Mouse (Mus musculus) embryo, embryonic 10 days (tissue): ENCODE data around the gene Hint1.
"Not testable (repeated sequence)": the region's sequence is repeated elsewhere in the genome, so short reads cannot be mapped to it uniquely, and the experiment has no call there.

ENCODE experiments used
- DNase-seq: peaks from one replicate; pipeline ENCODE4 v3.0.0-alpha.2; 2015; ENCODE audit warnings: low spot score

The Hint1 gene

GRCm38 (mm10) chr11:54866119-54867048 is at the start of gene Hint1:
Gene Hint1 (plus strand): TSS chr11:54866383.
- DNase-seq = peak; percentile 95

DNA sequence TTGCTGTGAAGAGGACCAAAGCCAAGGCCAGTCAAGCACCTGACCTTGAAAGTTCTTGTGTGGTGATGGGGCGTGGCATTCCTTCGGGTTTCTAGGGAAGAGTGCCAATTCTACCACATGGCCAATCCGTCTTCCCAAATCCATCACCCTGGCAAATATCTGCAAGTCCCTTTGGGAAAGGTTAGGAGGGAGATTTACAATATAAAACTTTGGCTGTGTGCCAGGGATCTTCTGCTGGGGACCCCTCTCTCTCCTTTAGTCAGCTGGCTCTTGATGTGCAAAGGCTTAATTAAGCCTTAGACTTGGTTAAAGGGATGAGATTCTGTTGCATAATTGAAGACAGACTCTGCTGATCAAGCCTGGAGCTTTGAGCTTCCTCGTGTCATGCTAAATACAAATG is 48.7 kb upstream of the Hint1 start:
- DNase-seq = no peak

- no peak for DNase-seq
These were observed 46.7 kb upstream of the Hint1 start for GRCm38 (mm10) chr11:54819489-54819888.

DNA sequence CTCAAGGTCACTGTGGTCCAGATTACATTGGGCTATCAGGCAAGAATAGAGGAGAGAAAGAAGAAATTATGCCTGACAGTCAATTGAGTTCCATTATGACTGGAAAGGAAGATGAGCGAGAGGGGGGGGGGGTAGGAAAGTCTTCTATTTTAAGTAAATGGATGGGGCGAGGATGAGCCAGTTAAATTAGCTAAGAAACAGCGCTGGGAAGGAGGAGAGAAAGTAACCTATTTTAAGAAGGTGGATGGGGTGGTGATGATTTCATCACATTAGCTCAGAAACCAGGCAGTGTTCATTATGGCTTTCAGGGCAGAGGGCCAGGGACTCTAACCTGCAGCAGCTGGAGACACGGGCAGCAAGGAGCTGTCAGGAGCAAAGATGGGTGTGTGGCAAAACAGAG is 42.7 kb upstream of the Hint1 start:
- DNase-seq = no peak

- DNase-seq = no peak
These were observed 40.4 kb upstream of the Hint1 start for GRCm38 (mm10) chr11:54825774-54826173.

GRCm38 (mm10) chr11:54826819-54827218 is 39.4 kb upstream of the Hint1 start:
- no peak for DNase-seq

- no peak for DNase-seq
These were observed 32.4 kb upstream of the Hint1 start for GRCm38 (mm10) chr11:54833833-54834232.

DNA sequence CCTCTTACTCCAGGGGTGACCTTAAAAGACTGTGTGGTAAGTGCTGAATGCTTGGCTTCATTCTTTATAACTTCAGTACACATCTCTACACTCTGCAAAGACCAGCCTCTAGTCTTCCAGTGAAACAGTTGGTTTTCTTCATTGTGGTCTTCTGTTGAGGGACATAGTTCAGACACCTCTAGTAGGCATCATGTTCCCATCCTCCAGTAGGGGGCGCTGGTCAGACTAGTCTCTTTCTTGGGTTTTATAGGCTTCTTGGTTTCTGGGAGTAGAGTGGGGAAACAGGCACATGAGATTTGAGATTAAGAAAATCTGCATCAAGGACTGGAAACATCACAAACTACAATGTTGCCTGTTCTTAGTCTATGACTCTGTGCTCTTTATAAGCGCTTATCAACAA is 31.6 kb upstream of the Hint1 start:
- no peak for DNase-seq

GRCm38 (mm10) chr11:54836106-54836505 is 30.1 kb upstream of the Hint1 start:
- DNase-seq = no peak

GRCm38 (mm10) chr11:54839696-54840095 is 26.5 kb upstream of the Hint1 start:
- no peak for DNase-seq

GRCm38 (mm10) chr11:54840891-54841290 is 25.3 kb upstream of the Hint1 start:
- no peak for DNase-seq

DNA sequence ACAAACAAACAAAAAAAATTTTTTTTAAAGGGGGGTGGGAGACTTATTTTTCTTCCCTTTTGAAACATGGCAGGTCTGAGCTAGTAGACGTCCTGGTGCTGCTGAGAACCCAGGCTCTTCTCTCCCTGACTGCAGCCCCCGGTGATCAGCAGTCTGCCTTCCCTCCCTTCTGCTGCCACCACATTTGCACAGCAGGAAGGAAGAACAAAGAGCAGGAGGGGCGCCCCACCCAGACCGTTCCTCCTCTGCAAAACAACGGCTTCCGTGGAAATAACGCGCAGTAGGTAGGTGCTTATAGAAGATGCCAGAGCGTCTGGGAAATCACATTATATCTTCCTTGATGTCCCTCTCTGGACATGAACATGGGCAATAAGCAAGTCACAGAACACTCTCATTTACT is 21.8 kb upstream of the Hint1 start:
- DNase-seq = no peak

GRCm38 (mm10) chr11:54844959-54845358 is 21.2 kb upstream of the Hint1 start:
- no peak for DNase-seq

GRCm38 (mm10) chr11:54845470-54846442 is 20.4 kb upstream of the Hint1 start:
- peak; percentile 63 for DNase-seq

DNA sequence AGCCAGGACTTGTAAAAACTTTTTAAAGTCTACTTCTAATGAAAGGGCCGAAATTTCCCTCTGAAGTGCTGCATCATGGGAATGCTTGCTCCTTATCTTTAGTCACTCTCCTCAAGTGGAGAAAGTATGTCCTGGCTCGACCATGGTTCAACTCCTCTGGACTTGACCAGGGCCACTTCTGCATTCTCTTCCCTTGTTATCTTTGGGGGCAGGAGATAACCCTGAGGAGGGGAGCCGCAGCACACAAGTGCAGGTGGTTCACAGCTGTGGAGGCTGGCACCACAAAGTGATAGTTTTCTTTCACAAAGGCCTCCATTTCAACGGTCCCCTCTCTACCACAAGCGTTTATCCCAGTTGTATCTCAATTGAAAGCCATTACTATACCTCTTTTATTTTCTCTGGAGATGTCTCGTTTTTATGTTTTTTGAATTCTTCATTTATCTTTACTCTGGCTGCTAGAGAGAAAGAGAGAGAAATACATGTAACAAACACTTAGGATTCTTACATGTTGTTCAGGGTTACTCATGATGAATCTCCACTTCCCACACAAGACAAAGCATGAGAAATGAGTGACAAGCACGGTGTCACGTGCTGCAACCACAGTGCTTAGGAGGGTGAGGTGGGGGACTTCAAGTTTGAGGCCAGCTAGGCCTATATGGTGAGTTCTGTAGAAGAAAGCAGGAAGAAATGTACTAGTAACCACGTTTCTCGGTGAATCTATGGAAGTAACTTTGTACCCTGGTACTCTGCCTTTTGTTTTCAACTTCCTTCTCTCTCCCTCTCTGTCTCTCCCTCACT is 16.0 kb upstream of the Hint1 start:
- DNase-seq = no peak

DNA sequence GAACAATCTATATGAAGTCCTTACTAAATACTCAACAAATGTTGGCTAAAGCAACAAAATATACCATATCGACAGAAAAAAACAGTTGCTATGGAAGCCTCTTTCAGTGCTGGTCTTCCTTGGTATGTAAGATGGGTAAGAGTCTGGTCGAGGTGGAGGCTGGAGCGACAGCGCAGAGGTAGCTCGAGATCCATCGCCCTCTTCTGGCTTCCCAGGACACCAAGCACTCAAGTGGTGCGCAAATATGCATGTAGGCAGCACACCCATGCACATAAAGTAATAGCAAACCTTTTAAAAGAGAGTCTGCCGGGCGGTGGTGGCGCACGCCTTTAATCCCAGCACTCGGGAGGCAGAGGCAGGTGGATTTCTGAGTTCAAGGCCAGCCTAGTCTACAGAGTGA is 14.5 kb upstream of the Hint1 start:
- no peak for DNase-seq

DNA sequence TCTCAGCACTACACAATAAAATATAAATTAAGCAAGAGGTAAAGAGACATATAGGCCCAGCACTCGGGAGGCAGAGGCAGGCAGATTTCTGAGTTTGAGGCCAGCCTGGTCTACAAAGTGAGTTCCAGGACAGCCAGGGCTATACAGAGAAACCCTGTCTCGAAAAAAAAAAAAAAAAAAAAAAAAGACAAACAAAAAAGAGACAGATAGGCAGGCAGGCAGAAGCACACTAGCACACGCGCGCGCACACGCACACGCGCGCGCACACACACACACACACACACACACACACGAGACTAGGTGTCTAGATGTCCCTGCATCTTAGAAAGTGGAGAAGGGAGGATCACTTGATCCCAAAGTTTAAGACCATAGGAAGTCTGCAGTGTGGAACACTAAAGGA is 7.3 kb upstream of the Hint1 start:
- not testable (repeated sequence) for DNase-seq

GRCm38 (mm10) chr11:54859322-54860165 is 6.6 kb upstream of the Hint1 start:
- DNase-seq = peak; percentile 76

DNA sequence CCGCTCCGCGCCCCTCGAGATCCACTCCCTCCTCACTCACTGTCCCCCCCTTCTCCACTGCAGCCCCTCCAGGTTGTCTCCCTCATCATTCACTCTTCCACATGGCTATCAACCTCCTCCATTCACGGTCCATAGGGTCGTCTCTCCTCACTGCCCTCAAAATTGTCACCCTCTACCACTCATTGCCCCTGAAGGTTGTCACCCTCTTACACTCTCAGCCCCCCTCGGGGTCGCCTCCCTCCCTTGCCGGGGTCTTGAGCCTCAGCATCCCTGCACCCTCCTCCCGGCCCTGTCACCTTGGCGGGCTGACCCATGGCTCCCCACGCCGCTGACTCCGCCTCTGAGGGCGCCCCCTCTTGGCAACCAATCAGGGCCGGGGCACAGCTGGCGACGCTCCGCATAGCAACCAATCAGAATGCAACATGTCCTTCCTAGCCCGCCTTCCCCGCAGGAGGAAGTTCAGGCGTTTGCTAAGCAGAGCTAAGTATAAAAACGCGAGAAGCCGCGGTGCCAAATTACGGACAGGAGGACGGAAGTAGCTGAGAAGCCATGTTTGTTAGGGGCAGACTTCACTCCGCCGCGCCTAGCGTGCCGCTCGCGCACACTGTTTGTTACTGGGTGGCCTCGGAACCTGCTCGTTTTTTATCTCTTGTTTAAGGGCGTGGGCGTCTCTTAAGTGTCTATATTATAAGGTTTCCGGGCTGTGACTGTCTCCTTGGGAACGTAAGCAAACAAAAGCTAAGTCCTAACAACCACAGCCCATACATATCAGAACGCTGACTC is 5.7 kb upstream of the Hint1 start, which contains the start of gene Lyrm7:
Gene Lyrm7 (minus strand): TSS at position 661 of the 783 bp plus-strand sequence.
- DNase-seq = peak; percentile 98
